Mouse (Mus musculus): ENCODE results near the gene Gtpbp2. TPM values are rescaled to one million over a fixed set of nuclear protein-coding genes. Genes with fewer than 3 reads are reported as not detected.

Gtpbp2 gene
- polyA plus RNA-seq, 2 experiments from 2014 or later, result 56.9 to 90.1 TPM

Other genes with a start within 250 kb of the Gtpbp2 start
- not detected for gene Vegfa, start 128.7 kb upstream of the Gtpbp2 start, polyA plus RNA-seq (2017; shearing (Covaris generic))
- 100 to 1,000 TPM; 112 to 139 TPM for gene Mrps18a, start 50.0 kb upstream of the Gtpbp2 start, polyA plus RNA-seq (2017; shearing (Covaris generic))
- 1 to 10 TPM; 2.1 to 2.7 TPM for gene Rsph9, start 16.8 kb upstream of the Gtpbp2 start, polyA plus RNA-seq (2017; shearing (Covaris generic))
- gene Mad2l1bp, start 7.5 kb upstream of the Gtpbp2 start, polyA plus RNA-seq (2017; shearing (Covaris generic)), result 10 to 100 TPM; 58.5 to 68.1 TPM
- gene Polh, start 41.6 kb downstream of the Gtpbp2 start, polyA plus RNA-seq (2017; shearing (Covaris generic)), result 1 to 10 TPM; 7.1 to 8.2 TPM
- gene Xpo5, start 41.8 kb downstream of the Gtpbp2 start, polyA plus RNA-seq (2017; shearing (Covaris generic)), result 10 to 100 TPM; 27.5 to 37.7 TPM
- gene Polr1c, start 87.0 kb downstream of the Gtpbp2 start, polyA plus RNA-seq (2017; shearing (Covaris generic)), result 100 to 1,000 TPM; 110 to 117 TPM
- gene Yipf3, start 87.0 kb downstream of the Gtpbp2 start, polyA plus RNA-seq (2017; shearing (Covaris generic)), result 10 to 100 TPM; 43.4 to 51.9 TPM
- gene Lrrc73, start 92.5 kb downstream of the Gtpbp2 start, polyA plus RNA-seq (2017; shearing (Covaris generic)), result under 1 TPM in 1 of 2 experiments, not detected in 1; 0.30 TPM
- 10 to 100 TPM; 15.0 to 18.5 TPM for gene Tjap1, start 122.0 kb downstream of the Gtpbp2 start, polyA plus RNA-seq (2017; shearing (Covaris generic))
- gene Dlk2, start 136.4 kb downstream of the Gtpbp2 start, polyA plus RNA-seq (2017; shearing (Covaris generic)), result not detected
- gene Abcc10, start 167.3 kb downstream of the Gtpbp2 start, polyA plus RNA-seq (2017; shearing (Covaris generic)), result 1 to 10 TPM; 3.0 to 4.3 TPM
- 1 to 10 TPM; 5.0 to 6.7 TPM for gene Zfp318, start 222.7 kb downstream of the Gtpbp2 start, polyA plus RNA-seq (2017; shearing (Covaris generic))